8 mouse cellular contexts compared by ENCODE assay signal in the genomic region with DNA sequence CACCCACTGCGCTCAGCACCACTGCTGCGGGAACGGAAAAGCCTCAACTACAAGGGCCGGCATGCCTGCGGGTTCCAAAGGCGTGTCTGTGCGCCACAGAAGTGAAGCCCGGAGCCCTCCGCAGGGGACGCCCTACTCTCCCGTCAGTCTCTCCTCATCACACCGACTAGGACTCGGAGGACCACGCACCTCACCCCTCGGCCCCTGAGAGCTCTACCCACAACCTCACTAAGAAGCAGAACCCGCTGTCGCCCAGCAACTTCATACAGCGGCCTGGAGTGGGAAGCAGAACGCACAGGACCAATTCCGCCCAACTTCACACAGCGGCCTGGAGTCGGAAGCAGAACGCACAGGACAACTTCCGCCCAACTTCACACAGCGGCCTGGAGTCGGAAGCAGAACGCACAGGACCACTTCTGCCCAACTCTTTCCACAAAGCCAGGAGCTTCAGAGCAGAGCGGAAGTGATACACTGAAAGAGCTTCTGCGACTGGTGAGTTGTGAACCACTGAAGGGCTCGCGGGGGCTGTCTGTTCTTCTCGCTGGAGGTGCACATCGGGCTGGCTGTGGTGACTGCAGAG. TPM values are rescaled to one million over a fixed set of nuclear protein-coding genes. Genes with fewer than 3 reads are reported as not detected.
A peak's percentile ranks its signal among the peaks of the same experiment; 100 is the strongest.
DNase-seq lines count a peak whose midpoint lies in the region; ATAC-seq and TF ChIP-seq lines count a peak whose summit lies in the region.

A gene (plus strand): TSS at position 9 of the 580 bp plus-strand sequence.
A gene (minus strand): TSS at position 344 of the 580 bp plus-strand sequence.

- H3K27me3 ChIP-seq in hindbrain, postnatal 0 days (ENCODE audit: insufficient read depth, low read length) = no peaks in the 10 kb centered on the region

- H3K4me3 ChIP-seq in gastrocnemius, adult 2 months = peak within 1 kb of the TSS; percentile 85
- H3K4me3 ChIP-seq in hindbrain, postnatal 0 days (ENCODE audit: low read length) = peak within 1 kb of the TSS; percentile 65
- H3K4me3 ChIP-seq in left cerebral cortex, adult 2 months = peak within 1 kb of the TSS; percentile 80

- H3K4me1 ChIP-seq in hindbrain, postnatal 0 days (ENCODE audit: insufficient read depth, low read length) = peaks cover 6% of the 10 kb centered on the region; the same call in 1 of the 2 replicates

- peak within 1 kb of the TSS; percentile 96 for H3K27ac ChIP-seq in gastrocnemius, adult 2 months
- H3K27ac ChIP-seq in hindbrain, postnatal 0 days = peak within 1 kb of the TSS; percentile 91
- H3K27ac ChIP-seq in left cerebral cortex, adult 2 months = peak within 1 kb of the TSS; percentile 80

- peak within 1 kb of the TSS; percentile 62 for H3K4me2 ChIP-seq in hindbrain, postnatal 0 days (ENCODE audit: low read depth, low read length)

- TF ChIP-seq CTCF in gastrocnemius, adult 2 months (IDR thresholded peaks at IDR 0.05) = peak; percentile 40; the same call in 1 of the 2 replicates
- peak; percentile 46; the same call in 1 of the 2 replicates for TF ChIP-seq CTCF in hindbrain, postnatal 0 days (IDR thresholded peaks at IDR 0.05; ENCODE audit: low read depth)
- peak; percentile 1 for TF ChIP-seq CTCF in left cerebral cortex, adult 2 months (IDR thresholded peaks at IDR 0.05)

- 0 out of 2 replicates have a peak, but pooled peaks cover 3% of the 10 kb centered on the region for H3K36me3 ChIP-seq in hindbrain, postnatal 0 days (ENCODE audit: insufficient read depth, low read length)

- peak within 1 kb of the TSS; percentile 75 for H3K9ac ChIP-seq in hindbrain, postnatal 0 days (replicated peaks; ENCODE audit: low read length)

- under 1% methylated on average over 33 of the region's 33 CpGs for WGBS in hindbrain, postnatal 0 days

- peak; percentile 93 for ATAC-seq in common myeloid progenitor, adult 5-6 weeks (replicated peaks; ENCODE audit: low read depth, poor library complexity, severe bottlenecking)
- peak; percentile 99 for ATAC-seq in hindbrain, postnatal 0 days
- peak; percentile 93 for ATAC-seq in megakaryocyte, adult 5-6 weeks (ENCODE audit: poor library complexity, severe bottlenecking)

- no peaks in the 10 kb centered on the region for H3K9me3 ChIP-seq in hindbrain, postnatal 0 days (ENCODE audit: low read length)

- intact Hi-C loops in gastrocnemius, adult 2 months (cut with DNase I) = loop anchor here (2.0 kb wide), 1 partner anchor 20 kb away; a partner anchor contains a TSS
- intact Hi-C loops in left cerebral cortex, adult 2 months (cut with DNase I) = loop anchor here (1.0 to 10.0 kb wide), 4 partner anchors 22 to 1652 kb away; a partner anchor contains a TSS

- peak; percentile 94 for DNase-seq in ZHBTc4 (ENCODE audit: low read depth, low spot score)
- DNase-seq in gastrocnemius, adult 2 months = peak; percentile 87
- peak; percentile 95 for DNase-seq in hindbrain, postnatal 0 days (ENCODE audit: low spot score)
- peak; percentile 80 to 85 for DNase-seq in left cerebral cortex, adult 2 months (ENCODE audit: extremely low spot score in 1 of 2, low spot score in 2 of 2)
- DNase-seq in right cerebral cortex, adult 2 months (ENCODE audit: low spot score in 2 of 2) = peak; percentile 88 to 89
- DNase-seq in urinary bladder, postnatal 14 days (ENCODE audit: low spot score) = peak; percentile 84

RNA-seq across cellular contexts. Expression of the first gene that starts in this region (rescaled TPM):
- total RNA-seq in common myeloid progenitor, adult 5-6 weeks (2017) = 55.0 and 64.6 TPM in 2 replicates
- total RNA-seq in gastrocnemius, adult 2 months (2021) = 1 to 10 TPM; 7.7 to 9.4 TPM
- total RNA-seq in hindbrain, postnatal 0 days (2014; rRNA removed) = 26.1 and 28.6 TPM in 2 replicates
- polyA plus RNA-seq in hindbrain, postnatal 0 days (2015; fragmentation: Nextera tagmentation; extraction: Ambion mirVana) = 35.4 and 37.5 TPM in 2 replicates
- total RNA-seq in left cerebral cortex, adult 2 months (2021) = 10 to 100 TPM; 15.6 to 19.1 TPM
- 17.0 and 20.6 TPM in 2 replicates for total RNA-seq in megakaryocyte, adult 5-6 weeks (2015)
- total RNA-seq in megakaryocyte, adult 5-6 weeks (2017) = 22.5 and 26.7 TPM in 2 replicates

RNA-seq across cellular contexts. Expression of the second gene that starts in this region (rescaled TPM):
- 71.3 and 86.1 TPM in 2 replicates for total RNA-seq in common myeloid progenitor, adult 5-6 weeks (2017)
- total RNA-seq in gastrocnemius, adult 2 months (2021) = 10 to 100 TPM; 13.6 to 13.9 TPM
- 19.4 and 26.4 TPM in 2 replicates for total RNA-seq in hindbrain, postnatal 0 days (2014; rRNA removed)
- polyA plus RNA-seq in hindbrain, postnatal 0 days (2015; fragmentation: Nextera tagmentation; extraction: Ambion mirVana) = 45.9 and 51.4 TPM in 2 replicates
- total RNA-seq in left cerebral cortex, adult 2 months (2021) = 10 to 100 TPM; 23.1 to 25.9 TPM
- total RNA-seq in megakaryocyte, adult 5-6 weeks (2015) = 60.5 and 62.9 TPM in 2 replicates
- 51.3 and 55.5 TPM in 2 replicates for total RNA-seq in megakaryocyte, adult 5-6 weeks (2017)

Comparison
In these comparisons a context has a peak if more than half of its experiments do, and no peak if none do; other contexts are left out.
1. Peak in every context shown above with its lines: DNase-seq, ATAC-seq, H3K4me3 ChIP-seq and H3K27ac ChIP-seq.